Mouse (Mus musculus) megakaryocyte progenitor cell, adult 5-6 weeks (primary cell): ENCODE measurements around the gene Insig1. TPM values are rescaled to one million over a fixed set of nuclear protein-coding genes. Genes with fewer than 3 reads are reported as not detected.
A peak's percentile ranks its signal among the peaks of the same experiment; 100 is the strongest.

Experiments used
- ATAC-seq: replicated peaks from 2 replicates; pipeline ENCODE4 v1.8.0; 2016; ENCODE audit warnings: mild to moderate bottlenecking, moderate TSS enrichment, inconsistent platforms; ENCODE audit not compliant: poor library complexity
- total RNA-seq, 2 experiments: library from RNA; stranded (forward) in 1 of 2; stranded (reverse) in 1 of 2; fragments of 157-497, 149-512 nt in 1 of 2; fragments of 200-1000 nt in 1 of 2; gene quantifications; 2 replicates each; pipeline versions ENCODE4 v1.2.3 to v1.2.4; 2015 to 2017

Insig1 gene
- total RNA-seq, 2 experiments from 2014 or later, result 16.5 to 20.2 TPM

DNA sequence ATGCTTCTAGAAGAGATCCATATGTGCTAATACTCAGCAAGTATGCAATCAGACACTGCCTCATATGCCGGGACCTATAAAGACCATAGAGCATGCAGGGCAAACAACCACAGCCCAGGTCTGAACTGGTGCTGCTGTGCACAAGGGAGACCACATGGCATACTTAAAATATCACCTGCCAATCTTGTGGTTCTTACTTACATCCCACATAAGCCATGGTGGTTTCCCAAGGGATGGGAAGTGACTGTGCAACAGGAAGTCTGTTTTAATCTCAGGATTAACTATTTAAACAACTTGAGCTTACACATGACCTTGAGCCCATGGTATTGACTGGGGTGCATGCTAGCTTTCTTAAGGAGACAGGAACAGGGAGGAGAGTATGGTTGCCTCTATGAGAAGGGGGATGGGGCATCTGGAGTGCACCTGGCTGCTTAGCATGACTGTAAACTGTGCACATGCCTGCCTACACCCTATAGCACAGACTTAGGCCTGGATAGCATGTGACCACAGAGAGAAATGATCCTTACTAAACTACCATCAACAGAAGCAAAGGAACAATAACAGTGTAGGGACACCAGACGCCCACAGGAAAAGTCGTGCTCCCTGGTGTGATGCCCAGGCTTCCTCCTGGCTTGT, 7.1 kb upstream of the Insig1 start:
- peak; percentile 59 for ATAC-seq

DNA sequence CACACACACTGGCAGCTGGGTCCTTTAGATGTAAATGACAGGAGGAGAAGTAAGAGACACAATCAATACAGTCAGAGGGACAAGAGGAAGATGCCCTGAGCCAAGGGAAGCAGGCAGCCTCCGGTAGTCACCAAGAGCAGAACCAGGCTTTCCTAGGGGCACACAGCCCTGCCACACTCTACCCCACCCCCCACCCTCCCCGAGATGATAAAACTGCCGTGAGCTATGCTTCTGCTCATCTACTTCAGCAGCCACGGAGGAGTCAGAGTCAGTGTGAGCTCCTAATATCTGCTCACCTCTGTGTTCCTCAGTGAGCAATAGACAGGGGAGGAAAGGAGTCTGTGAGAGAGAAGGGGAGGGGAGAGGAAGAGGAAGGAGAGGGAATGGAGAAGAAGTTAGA, 5.9 kb upstream of the Insig1 start:
- ATAC-seq, result peak; percentile 27

DNA sequence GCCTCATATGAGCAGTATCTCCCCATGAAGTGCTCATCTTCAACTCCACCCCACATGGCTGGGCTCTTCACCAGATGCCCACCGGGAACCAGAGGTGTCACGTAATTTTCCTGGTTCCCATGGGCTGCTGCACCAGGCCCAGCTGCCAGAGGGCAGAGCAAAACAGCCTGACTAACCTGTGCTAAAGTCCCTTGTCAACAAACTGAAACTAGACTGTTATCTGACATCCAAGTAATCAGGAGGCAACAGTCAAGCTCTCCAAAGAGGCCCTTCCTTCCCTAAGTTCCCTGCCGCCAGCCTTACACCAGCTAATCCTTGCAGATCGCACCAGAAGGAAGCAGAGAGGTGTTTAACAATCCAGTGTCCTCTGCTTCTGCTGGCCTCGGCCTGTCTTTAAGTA, 4.9 kb upstream of the Insig1 start:
- ATAC-seq, result no peak

DNA sequence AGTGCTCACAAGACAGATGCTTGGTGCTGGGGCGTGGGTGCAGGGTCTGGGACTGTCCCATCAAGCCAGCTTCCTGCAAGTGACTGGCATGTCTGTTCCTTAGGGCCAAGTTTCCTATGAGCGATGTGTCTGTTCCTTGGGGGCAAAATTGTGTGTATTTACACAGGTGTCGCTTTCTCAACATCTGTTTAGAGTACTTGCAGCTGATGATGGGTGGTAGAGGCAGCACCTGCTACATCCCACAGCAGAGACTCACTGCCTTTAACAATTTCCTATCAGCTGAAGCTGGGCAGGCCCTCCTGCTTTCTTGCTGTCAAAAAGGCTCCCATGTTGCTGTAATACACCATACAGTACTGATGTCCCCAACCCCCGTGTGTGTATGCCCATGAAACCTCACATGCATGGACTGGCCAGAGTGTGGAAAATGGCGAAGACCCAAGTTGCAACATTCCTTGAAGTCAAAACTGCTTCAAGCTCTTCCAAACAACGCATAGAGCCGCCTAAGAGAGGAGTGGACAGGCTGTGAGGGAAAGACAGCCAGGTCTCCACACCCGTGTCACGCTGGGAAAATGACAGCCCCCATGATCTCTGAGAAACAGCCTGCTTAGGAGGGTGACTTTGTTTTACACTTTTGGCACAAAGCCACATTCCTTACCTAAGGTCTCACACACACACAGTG, 875 bp upstream of the Insig1 start:
- ATAC-seq, result peak; percentile 0; the same call in 1 of the 2 replicates

DNA sequence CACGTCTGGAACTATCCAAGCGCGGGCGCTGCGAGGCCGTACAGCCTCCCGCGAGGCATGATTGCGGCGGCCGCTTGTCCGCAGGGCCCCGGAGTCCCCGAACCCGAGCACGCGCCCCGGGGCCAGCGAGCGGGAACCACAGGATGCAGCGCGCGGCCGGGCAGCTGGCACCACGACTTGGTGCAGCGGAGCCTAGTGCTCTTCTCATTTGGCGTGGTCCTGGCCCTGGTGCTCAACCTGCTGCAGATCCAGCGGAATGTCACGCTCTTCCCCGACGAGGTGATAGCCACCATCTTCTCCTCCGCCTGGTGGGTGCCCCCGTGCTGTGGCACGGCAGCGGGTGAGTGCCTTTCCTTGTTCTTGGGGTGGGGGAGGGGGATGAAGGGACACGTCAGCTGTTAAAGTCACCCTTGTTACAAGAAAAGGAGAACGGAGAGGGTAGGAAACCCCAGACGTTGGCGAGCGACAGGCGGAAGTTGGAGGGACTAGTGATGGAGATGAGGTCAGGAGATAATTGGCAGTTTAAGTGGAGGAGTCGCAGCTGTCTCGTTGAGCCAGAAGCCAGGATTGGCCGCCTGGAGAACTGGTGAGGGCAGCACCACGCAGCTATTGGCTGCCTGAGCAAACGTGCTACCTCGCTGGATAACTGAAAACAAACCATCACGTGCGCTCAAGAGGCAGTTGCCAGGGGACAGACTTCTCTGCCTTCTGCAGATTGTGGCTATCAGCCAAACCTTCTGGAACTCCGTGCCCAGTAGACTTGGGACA, 477 bp downstream of the Insig1 start:
- ATAC-seq, result peak; percentile 73

DNA sequence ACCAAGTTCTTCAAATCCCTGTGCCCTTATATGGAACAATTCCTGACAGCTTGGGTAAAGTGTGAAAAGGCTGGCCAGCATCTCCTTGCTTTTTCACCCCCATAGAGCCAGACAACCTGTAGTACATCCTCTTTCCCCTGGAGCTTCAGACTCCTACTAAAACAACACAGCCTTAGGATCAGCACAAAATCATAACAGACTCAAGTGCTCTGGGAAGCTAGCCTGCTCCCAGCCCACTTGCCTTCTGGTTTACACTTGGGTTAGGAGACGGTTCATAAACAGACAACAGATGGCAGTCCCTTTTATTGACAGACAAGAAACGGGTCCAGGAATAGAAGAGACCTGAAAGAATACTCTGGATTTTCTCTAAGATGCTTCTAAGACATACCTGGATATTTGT, 8.3 kb downstream of the Insig1 start:
- no peak for ATAC-seq

DNA sequence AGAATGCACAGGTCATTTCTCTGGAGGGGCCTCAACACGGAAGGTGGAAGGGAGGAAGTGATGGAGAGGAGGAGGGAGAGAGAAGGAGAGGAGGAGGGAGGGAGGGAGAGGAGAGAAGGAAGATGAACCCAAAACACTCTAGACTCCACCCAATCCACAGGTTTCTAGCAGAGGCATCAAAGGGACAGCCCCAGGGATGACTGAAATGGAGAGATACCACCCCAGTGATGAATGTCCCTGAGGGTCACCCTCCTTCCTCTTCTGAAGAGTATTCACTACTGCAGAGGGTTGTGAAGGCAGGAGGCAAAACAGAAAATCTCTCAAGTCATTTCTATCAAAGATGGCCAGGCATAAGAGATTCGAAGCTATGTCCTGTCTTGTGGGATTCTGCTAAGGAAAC, 10.0 kb downstream of the Insig1 start:
- no peak for ATAC-seq

DNA sequence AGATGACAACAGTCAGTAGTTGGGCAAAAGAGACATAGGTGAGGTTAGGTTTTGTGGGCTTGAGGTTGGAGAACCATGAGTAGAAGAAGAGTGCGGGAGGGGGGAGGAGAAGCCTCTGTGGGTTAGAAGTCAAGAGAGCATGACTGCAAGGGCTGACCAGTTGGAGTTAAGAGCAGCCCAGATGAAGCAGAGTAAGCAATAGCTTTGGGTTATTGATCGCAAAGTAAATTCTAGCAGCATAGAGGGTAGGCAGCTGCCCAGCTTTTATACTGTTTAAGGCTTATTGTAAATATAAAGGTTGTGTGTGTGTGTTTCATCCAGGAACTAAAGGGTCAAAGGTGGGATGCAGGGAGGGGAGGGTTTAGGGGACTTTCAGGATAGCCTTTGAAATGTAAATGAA, 10.7 kb downstream of the Insig1 start:
- no peak for ATAC-seq

DNA sequence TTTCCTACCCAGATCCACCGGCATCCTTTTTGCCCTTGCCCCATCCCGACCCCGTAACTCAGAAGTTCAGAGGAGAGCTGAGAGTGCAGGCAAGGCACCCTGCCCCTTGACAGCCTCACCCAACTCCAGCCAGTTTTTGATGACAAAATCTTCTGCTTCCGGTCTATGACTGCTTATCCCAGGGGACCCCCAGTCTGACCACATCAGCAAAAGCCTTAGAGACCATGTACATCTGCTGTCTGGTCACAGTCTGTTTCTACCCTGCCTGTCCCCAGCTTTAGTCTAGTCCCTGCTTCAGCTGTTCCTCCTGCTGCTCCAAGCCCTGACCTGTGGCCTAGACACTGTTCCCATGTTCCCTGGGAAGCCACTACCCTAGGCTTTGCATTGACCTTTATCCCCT, 11.1 kb downstream of the Insig1 start:
- ATAC-seq, result no peak

DNA sequence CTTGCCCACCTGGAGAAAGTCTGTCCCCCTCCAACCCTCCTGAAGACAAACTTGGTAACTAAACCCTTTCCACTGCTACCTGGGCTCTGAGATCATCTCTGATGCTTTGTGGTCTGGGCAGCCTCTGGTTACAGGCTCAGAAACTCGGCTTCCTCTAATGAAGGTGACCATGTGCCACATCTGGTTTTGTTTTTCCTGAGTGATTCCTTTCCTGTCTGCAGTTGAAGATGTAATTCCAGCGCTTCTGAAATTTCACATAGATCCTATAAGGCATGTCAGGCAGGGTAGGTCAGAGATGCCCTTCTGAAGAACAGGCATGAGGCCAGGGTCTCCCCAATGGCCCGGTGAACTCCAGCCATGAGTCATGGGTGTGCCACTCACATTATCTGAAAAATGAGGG, 11.6 kb downstream of the Insig1 start:
- ATAC-seq, result no peak

DNA sequence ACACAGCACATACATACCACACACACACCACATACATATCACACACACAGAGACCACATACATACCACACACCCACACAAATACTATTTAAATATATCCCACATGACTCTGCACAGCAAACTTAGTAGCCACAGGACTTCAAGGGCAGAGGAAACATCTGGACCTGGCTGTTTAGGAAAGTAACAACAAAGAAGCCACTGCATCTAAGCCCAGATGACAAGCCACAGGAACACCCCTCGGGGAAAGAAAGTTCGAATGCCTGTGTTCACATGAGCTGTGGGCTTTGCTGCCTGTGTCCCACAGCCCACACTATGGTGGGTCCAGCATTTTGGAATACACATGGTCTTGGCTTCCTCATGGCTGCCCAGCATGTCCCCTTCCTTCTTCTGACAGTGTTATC, 13.6 kb downstream of the Insig1 start:
- ATAC-seq, result 0 out of 2 replicates have a peak, but pooled peaks have one; percentile 20

DNA sequence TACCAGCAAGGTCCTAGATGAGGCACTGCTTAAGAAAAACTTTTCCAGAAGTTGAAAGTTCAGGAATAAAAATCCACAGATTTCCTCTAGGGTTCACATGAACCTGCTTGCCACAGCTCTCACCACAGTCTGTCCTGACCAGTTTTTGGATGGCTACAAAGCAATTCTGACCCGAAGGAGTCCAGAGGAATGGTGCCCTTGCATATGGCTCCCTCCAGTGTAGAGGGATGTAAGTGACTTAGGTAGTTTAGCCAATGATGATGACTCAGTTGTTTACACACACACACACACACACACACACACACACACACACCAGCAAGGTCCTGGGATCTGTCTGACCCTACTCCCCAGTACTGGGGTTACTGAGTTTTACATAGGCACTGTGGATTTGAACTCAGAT, 19.4 kb downstream of the Insig1 start:
- peak; percentile 49 for ATAC-seq

DNA sequence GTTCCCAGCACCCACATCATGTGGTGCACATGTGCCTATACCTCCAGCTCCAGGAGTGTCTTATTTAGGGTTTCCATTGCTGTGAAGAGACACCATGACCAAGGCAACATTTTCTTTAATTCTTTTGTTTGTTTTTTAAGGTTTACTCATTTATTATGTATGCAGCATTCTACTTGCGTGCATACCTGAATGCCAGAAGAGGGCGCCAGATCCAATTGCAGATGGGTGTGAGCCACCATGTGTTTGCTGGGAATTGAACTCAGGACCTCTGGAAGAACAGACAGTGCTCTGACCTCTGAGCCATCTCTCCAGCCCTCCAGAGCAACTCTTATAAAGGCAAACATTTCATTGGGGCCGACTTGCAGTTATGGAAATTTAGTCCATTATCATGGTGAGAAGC, 21.2 kb downstream of the Insig1 start:
- ATAC-seq, result no peak

DNA sequence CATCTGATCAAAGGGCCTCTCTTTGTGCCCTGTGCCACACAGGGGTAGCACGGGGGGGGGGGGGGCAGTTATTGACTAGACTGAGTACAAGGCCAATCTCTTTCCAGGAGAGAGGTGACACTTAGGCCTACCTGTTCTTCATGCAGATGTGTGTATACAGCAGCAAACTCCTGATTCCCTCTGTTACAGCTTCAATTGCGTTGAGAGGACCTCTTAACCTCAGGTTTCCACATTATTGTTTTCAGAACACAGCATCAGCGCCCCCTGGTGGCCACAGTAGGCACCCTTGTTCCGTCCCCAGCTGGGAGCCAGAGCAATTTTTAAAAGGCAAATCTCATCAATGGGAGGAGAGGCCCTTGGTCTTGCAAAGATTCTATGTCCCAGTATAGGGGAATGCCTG, 22.7 kb downstream of the Insig1 start:
- ATAC-seq, result peak; percentile 72

DNA sequence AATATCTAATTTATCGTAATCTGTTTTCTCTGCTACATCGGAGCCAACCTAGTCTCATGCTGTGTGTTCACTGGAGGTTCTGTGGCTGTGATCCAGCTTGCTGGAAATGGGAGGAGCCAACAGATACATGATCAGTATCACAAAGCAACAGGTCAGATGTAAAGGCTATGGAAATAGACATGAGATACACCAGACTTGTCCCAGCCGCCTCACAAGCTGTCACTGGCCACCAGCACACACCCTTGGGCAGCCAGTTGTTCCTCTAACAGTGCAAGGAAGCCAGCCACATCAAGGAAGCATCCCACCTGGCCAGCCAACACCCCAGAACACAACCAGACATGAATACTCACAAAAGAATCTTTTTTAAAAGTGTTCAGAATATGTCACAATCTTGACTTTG, 23.2 kb downstream of the Insig1 start:
- ATAC-seq, result no peak

DNA sequence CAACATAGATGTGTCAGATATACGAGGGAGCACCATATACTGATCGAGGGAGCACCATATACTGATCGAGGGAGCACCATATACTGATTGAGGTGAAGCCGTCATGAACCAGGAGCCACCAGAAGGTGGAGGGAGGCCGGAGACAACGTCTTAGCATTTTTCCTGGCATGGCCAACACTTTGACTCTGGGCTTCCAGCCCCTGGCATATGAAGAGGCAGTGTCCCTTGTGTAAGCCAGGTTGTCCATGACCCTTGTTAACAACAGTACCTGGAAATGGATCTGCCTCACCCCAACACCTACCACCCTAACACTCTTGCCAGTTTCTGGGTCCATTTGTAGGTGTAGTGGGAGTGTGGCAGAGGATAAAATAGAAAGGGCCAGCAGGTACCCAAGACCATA, 23.7 kb downstream of the Insig1 start:
- no peak for ATAC-seq

DNA sequence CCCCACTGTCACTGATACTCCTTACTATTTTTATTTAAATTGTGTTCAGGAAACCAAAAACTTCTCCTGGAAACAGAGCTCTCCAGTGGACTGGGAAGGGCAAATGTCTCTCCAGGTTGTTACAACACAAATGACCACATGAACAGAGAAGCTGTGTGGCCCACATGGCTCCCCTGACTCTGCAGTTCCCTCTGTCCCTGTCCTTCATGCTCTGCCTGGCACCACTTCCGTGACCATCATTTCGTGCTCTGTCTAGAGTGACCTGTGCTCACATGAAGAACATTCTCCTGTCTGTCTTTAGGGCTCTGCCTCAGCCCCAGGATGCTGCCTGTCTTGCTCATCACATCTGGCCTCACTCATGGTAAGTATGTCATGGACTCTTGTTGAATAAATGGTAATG, 24.5 kb downstream of the Insig1 start:
- peak; percentile 26; the same call in 1 of the 2 replicates for ATAC-seq

DNA sequence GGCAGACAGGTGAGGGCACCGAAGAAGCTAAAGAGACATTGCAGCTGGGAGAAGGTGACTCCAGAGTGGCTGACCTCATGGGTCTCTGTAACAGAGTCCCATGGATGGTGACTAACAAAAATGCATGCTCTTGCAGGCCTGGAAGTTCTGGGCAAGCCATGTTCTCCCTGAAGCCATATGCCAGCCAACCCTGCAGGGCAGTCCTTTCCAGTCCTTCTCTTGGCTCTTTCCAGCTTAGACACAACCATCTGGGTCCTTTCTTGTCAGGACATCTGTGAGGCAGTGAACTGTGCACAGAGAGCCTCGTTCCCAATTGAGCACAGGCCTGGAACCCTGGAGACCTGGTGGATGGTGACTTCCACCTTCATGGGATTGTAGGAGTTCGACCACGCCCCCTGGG, 35.8 kb downstream of the Insig1 start:
- ATAC-seq, result no peak

DNA sequence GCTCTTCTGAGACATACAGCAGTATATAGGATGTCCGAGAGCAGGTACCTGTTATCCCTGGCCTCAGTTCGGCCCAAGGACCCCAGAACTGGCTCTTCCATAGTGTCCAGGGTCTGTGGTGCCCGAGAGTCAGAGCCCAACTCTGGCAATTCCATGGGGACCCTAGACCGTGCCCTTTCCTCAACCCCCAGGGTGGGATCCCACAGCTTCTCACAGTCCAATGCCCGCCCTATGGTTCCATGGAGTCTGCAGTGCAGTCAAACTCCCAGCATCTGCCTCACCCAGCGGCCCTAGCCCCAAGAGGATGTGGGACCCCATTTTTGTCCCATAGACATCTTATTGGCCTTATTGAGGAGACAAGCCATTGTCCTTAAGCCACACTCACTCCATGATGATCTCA, 36.8 kb downstream of the Insig1 start:
- ATAC-seq, result no peak

DNA sequence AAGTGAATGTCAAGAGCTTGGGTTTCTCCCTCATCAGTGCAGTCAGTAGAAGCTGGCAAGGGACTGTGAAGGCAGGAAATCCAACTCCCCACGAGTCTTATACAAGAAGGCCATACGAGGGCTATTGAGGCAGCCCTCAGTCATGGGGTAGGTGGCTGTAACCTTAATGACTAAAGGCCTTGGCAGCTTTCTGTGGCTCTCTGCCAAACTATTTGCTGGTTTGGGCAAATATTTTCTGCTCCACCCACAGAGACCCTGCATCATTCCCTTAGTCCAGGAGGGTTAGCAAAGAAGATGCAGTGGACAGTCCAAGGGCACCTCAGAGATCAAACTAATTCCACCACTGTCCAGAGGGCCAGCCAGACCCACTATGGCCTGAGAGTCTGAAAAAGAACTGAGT, 39.7 kb downstream of the Insig1 start:
- ATAC-seq, result no peak

DNA sequence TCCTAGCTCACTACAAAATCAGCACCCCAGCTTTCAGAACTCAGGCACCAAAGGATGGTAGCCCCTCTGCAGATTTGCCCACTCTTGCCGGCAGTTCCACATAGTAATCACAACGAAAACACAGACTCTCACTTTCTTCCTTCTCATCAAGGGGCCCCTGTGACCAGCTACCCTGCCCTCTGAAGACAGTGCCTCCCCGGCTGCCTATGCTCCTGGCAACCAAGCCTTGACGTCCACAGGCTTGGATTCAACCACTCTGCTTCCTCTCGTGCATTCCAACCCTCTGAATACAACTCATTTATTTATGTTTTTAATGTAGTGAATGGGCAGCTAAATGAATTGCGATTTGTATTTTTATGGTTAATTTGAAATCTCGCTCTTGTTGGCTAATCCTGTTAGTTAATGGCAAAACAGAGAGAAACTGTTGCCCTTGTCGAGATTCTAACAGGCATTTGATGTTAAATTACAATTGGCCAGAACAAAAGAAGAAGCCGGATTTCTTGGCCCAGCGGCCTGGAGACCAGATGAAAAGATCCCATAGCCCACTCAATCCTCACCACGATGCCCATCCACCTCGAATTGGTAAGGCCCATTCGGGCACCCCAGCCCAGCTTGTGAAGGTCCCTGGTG, 46.2 kb downstream of the Insig1 start:
- no peak for ATAC-seq
